Mouse (Mus musculus) CH12.LX (cell line): Measurements from ENCODE around the gene Fndc9. TPM values are rescaled to one million over a fixed set of nuclear protein-coding genes. Genes with fewer than 3 reads are reported as not detected.

Source experiments
- DNase-seq: peaks from one replicate; pipeline ENCODE4 v3.0.0-alpha.2; 2013; ENCODE audit errors: extremely low read depth
- H3K27ac ChIP-seq: 2 replicates; pipeline ENCODE4 v1.5.1; 2012; ENCODE audit warnings: low read depth, mild to moderate bottlenecking, control low read depth, moderate library complexity; ENCODE audit not compliant: insufficient read depth
- H3K27me3 ChIP-seq: replicated peaks from 2 replicates; pipeline ENCODE3; 2012; ENCODE audit warnings: inconsistent platforms
- H3K36me3 ChIP-seq, 2 experiments: replicated peaks in 1 of 2; 2 replicates each; pipeline versions ENCODE3 to v1.6.1; 2012; ENCODE audit warnings: inconsistent platforms in 1 of 2, low read length in 1 of 2, mild to moderate bottlenecking in 1 of 2, mixed read lengths in 1 of 2, moderate library complexity in 1 of 2; ENCODE audit not compliant: control insufficient read depth in 1 of 2, insufficient read depth in 1 of 2
- H3K4me1 ChIP-seq, 2 experiments: 2 replicates each; pipeline ENCODE4 v1.6.1; 2012; ENCODE audit warnings: inconsistent platforms in 1 of 2, moderate library complexity in 1 of 2; ENCODE audit not compliant: insufficient read depth in 2 of 2, control insufficient read depth in 1 of 2
- H3K4me2 ChIP-seq: 2 replicates; pipeline ENCODE4 v1.6.1; 2012; ENCODE audit warnings: low read depth, mild to moderate bottlenecking, control low read depth; ENCODE audit not compliant: poor library complexity, insufficient read depth, severe bottlenecking
- H3K4me3 ChIP-seq, 3 experiments: fragments of 150-350 bp in 1 of 3; sonication (generic) in 1 of 3; replicated peaks in 1 of 3; 2 replicates each; pipeline versions ENCODE3 to v1.5.1; 2011 to 2012; ENCODE audit warnings: low read depth in 2 of 3, low read length in 2 of 3, mild to moderate bottlenecking in 2 of 3, moderate library complexity in 2 of 3, control low read depth in 1 of 3, improper control_type of control experiment in 1 of 3, inconsistent platforms in 1 of 3, mixed read lengths in 1 of 3; ENCODE audit not compliant: poor library complexity in 1 of 3
- H3K79me2 ChIP-seq: replicated peaks from 2 replicates; pipeline ENCODE4 v1.6.1; 2012; ENCODE audit warnings: mild to moderate bottlenecking, moderate library complexity; ENCODE audit not compliant: control insufficient read depth, poor library complexity, insufficient read depth, severe bottlenecking; ENCODE audit errors: extremely low read depth
- H3K9ac ChIP-seq: 2 replicates; pipeline ENCODE4 v1.6.1; 2012; ENCODE audit warnings: low read depth, mild to moderate bottlenecking, control low read depth, moderate library complexity; ENCODE audit not compliant: insufficient read depth
- H3K9me3 ChIP-seq: replicated peaks from 2 replicates; pipeline ENCODE3; 2012; ENCODE audit warnings: low read length, inconsistent platforms, mixed read lengths
- BHLHE40 ChIP-seq: IDR thresholded peaks from 2 replicates; pipeline ENCODE4 v1.6.1; 2011; ENCODE audit warnings: mild to moderate bottlenecking, low read depth, low read length, improper control_type of control experiment
- CHD1 ChIP-seq: IDR thresholded peaks from 2 replicates; pipeline ENCODE4 v1.6.1; 2012; ENCODE audit warnings: low read depth, low read length, improper control_type of control experiment, inconsistent platforms
- CHD2 ChIP-seq: IDR thresholded peaks from 2 replicates; pipeline ENCODE4 v1.6.1; 2011; ENCODE audit warnings: low read length, improper control_type of control experiment
- CTCF ChIP-seq, 2 experiments: IDR thresholded peaks in 1 of 2; conservative IDR thresholded peaks in 1 of 2; 2 replicates each; pipeline ENCODE4 v1.5.1; 2011 to 2012; ENCODE audit warnings: low read depth in 2 of 2, low read length in 2 of 2, improper control_type of control experiment in 1 of 2, inconsistent platforms in 1 of 2, mild to moderate bottlenecking in 1 of 2, moderate library complexity in 1 of 2
- E2F4 ChIP-seq: IDR thresholded peaks from 2 replicates; pipeline ENCODE4 v1.6.1; 2011; ENCODE audit warnings: low read depth, low read length, improper control_type of control experiment; ENCODE audit not compliant: insufficient replicate concordance
- ELF1 ChIP-seq: IDR thresholded peaks from 2 replicates; pipeline ENCODE4 v1.6.1; 2014; ENCODE audit warnings: low read depth, mild to moderate bottlenecking, inconsistent platforms, low read length, improper control_type of control experiment
- EP300 ChIP-seq: IDR thresholded peaks from 2 replicates; pipeline ENCODE4 v1.6.1; 2011; ENCODE audit warnings: low read length, improper control_type of control experiment
- ETS1 ChIP-seq: conservative IDR thresholded peaks from 2 replicates; pipeline ENCODE4 v1.6.1; 2012; ENCODE audit warnings: low read depth, mild to moderate bottlenecking, inconsistent platforms, low read length, improper control_type of control experiment, moderate library complexity
- GABPA ChIP-seq: IDR thresholded peaks from 2 replicates; pipeline ENCODE4 v1.6.1; 2012; ENCODE audit warnings: low read depth, low read length, improper control_type of control experiment, inconsistent platforms; ENCODE audit not compliant: insufficient replicate concordance
- HCFC1 ChIP-seq: IDR thresholded peaks from 2 replicates; pipeline ENCODE4 v1.6.1; 2012; ENCODE audit warnings: low read depth, mild to moderate bottlenecking, inconsistent platforms, low read length, improper control_type of control experiment
- IRF4 ChIP-seq: IDR thresholded peaks from 2 replicates; pipeline ENCODE4 v1.6.1; 2014; ENCODE audit warnings: low read depth, mild to moderate bottlenecking, inconsistent platforms, low read length, improper control_type of control experiment
- JUN ChIP-seq: IDR thresholded peaks from 2 replicates; pipeline ENCODE4 v1.6.1; 2011; ENCODE audit warnings: low read depth, mild to moderate bottlenecking, low read length, improper control_type of control experiment, moderate library complexity; ENCODE audit not compliant: insufficient read depth
- JUND ChIP-seq: conservative IDR thresholded peaks from 2 replicates; pipeline ENCODE4 v1.6.1; 2011; ENCODE audit warnings: low read depth, low read length, improper control_type of control experiment
- KAT2A ChIP-seq: IDR thresholded peaks from 2 replicates; pipeline ENCODE4 v1.6.1; 2012; ENCODE audit warnings: low read length, improper control_type of control experiment, inconsistent platforms; ENCODE audit not compliant: insufficient replicate concordance
- MAFK ChIP-seq: IDR thresholded peaks from 2 replicates; pipeline ENCODE4 v1.6.1; 2011; ENCODE audit warnings: low read length, improper control_type of control experiment; ENCODE audit not compliant: insufficient replicate concordance
- MAX ChIP-seq: IDR thresholded peaks from 2 replicates; pipeline ENCODE4 v1.6.1; 2011; ENCODE audit warnings: low read length, improper control_type of control experiment
- MAZ ChIP-seq: IDR thresholded peaks from 2 replicates; pipeline ENCODE4 v1.6.1; 2012; ENCODE audit warnings: low read depth, mild to moderate bottlenecking, inconsistent platforms, low read length, improper control_type of control experiment, moderate library complexity
- MEF2A ChIP-seq: IDR thresholded peaks from 2 replicates; pipeline ENCODE4 v1.6.1; 2014; ENCODE audit warnings: low read depth, mild to moderate bottlenecking, inconsistent platforms, low read length, improper control_type of control experiment, borderline replicate concordance
- MXI1 ChIP-seq: IDR thresholded peaks from 2 replicates; pipeline ENCODE4 v1.6.1; 2011; ENCODE audit warnings: mild to moderate bottlenecking, low read depth, low read length, improper control_type of control experiment
- MYC ChIP-seq: IDR thresholded peaks from 2 replicates; pipeline ENCODE4 v1.6.1; 2011; ENCODE audit warnings: low read depth, mild to moderate bottlenecking, improper control_type of control experiment, low read length
- NELFE ChIP-seq: IDR thresholded peaks from 2 replicates; pipeline ENCODE4 v1.6.1; 2011; ENCODE audit warnings: low read depth, low read length, improper control_type of control experiment
- NRF1 ChIP-seq: IDR thresholded peaks from 2 replicates; pipeline ENCODE4 v1.6.1; 2014; ENCODE audit warnings: low read depth, mild to moderate bottlenecking, inconsistent platforms, low read length, improper control_type of control experiment, moderate library complexity
- PAX5 ChIP-seq: IDR thresholded peaks from 2 replicates; pipeline ENCODE4 v1.6.1; 2012; ENCODE audit warnings: low read length, inconsistent platforms, mixed read lengths
- POLR2A ChIP-seq: IDR thresholded peaks from 2 replicates; pipeline ENCODE4 v1.6.1; 2011; ENCODE audit warnings: low read depth, mild to moderate bottlenecking, improper control_type of control experiment, low read length
- POLR2AphosphoS2 ChIP-seq: IDR thresholded peaks from 2 replicates; pipeline ENCODE4 v1.6.1; 2011; ENCODE audit warnings: low read depth, low read length, improper control_type of control experiment
- RAD21 ChIP-seq: IDR thresholded peaks from 2 replicates; pipeline ENCODE4 v1.6.1; 2011; ENCODE audit warnings: low read depth, mild to moderate bottlenecking, low read length, improper control_type of control experiment, moderate library complexity
- RCOR1 ChIP-seq: conservative IDR thresholded peaks from 2 replicates; pipeline ENCODE4 v1.6.1; 2012; ENCODE audit warnings: low read depth, mild to moderate bottlenecking, inconsistent platforms, low read length, improper control_type of control experiment
- SIN3A ChIP-seq: IDR thresholded peaks from 2 replicates; pipeline ENCODE4 v1.6.1; 2012; ENCODE audit warnings: low read length, improper control_type of control experiment, inconsistent platforms
- SMC3 ChIP-seq: IDR thresholded peaks from 2 replicates; pipeline ENCODE4 v1.6.1; 2011; ENCODE audit warnings: low read depth, low read length, improper control_type of control experiment
- TBP ChIP-seq: conservative IDR thresholded peaks from 2 replicates; pipeline ENCODE4 v1.6.1; 2011; ENCODE audit warnings: low read depth, low read length, improper control_type of control experiment
- TCF12 ChIP-seq: IDR thresholded peaks from 2 replicates; pipeline ENCODE4 v1.6.1; 2014; ENCODE audit warnings: low read depth, mild to moderate bottlenecking, inconsistent platforms, low read length, improper control_type of control experiment
- UBTF ChIP-seq: IDR thresholded peaks from 2 replicates; pipeline ENCODE4 v1.6.1; 2012; ENCODE audit warnings: low read depth, mild to moderate bottlenecking, inconsistent platforms, low read length, improper control_type of control experiment, moderate library complexity
- USF1 ChIP-seq: IDR thresholded peaks from 2 replicates; pipeline ENCODE4 v1.6.1; 2014; ENCODE audit warnings: low read depth, mild to moderate bottlenecking, inconsistent platforms, low read length, improper control_type of control experiment
- USF2 ChIP-seq: conservative IDR thresholded peaks from 2 replicates; pipeline ENCODE4 v1.6.1; 2011; ENCODE audit warnings: low read depth, low read length, improper control_type of control experiment
- ZC3H11A ChIP-seq: IDR thresholded peaks from 2 replicates; pipeline ENCODE4 v1.6.1; 2012; ENCODE audit warnings: low read depth, mild to moderate bottlenecking, inconsistent platforms, low read length, improper control_type of control experiment
- ZKSCAN1 ChIP-seq: IDR thresholded peaks from 2 replicates; pipeline ENCODE4 v1.6.1; 2012; ENCODE audit warnings: low read depth, inconsistent platforms, low read length, improper control_type of control experiment, borderline replicate concordance
- ZMIZ1 ChIP-seq: IDR thresholded peaks from 2 replicates; pipeline ENCODE4 v1.6.1; 2012; ENCODE audit warnings: low read depth, mild to moderate bottlenecking, inconsistent platforms, low read length, improper control_type of control experiment
- ZNF384 ChIP-seq: IDR thresholded peaks from 2 replicates; pipeline ENCODE4 v1.6.1; 2012; ENCODE audit warnings: low read depth, low read length, improper control_type of control experiment, inconsistent platforms
- dilution Hi-C: fragments of 300-500 bp; cut with MboI; formaldehyde crosslinking; loops from 2 replicates; pipeline ENCODE4 v1.14.3; 2020; ENCODE audit warnings: low sequenced_read_pairs; ENCODE audit not compliant: extremely low pct_unique_long_range_greater_than_20kb, extremely low pct_ligation_motif_present
- in situ Hi-C: fragments of 300-500 bp; cut with MboI; formaldehyde crosslinking; loops from 3 replicates; pipeline ENCODE4 v1.14.3; 2019; ENCODE audit warnings: low sequenced_read_pairs, low pct_ligation_motif_present, low pct_unique_long_range_greater_than_20kb, mixed read lengths
- polyA plus RNA-seq: library from polyadenylated mRNA; unstranded; fragments of >175 nt; gene quantifications from 2 replicates; pipeline ENCODE4 v1.2.1, GENCODE M21; 2012; ENCODE audit warnings: low read depth; ENCODE audit not compliant: insufficient read length
- total RNA-seq, 2 experiments: library from RNA; depleted of rRNA; stranded (reverse); fragments of 300-350 nt in 1 of 2; fragments of >200 nt in 1 of 2; gene quantifications; 2 replicates each; pipeline ENCODE4 v1.2.3; 2012 to 2014

The Fndc9 gene
- total and polyA plus RNA-seq, 3 experiments: 3.9 to 12.1 TPM; not detected in 1

DNA sequence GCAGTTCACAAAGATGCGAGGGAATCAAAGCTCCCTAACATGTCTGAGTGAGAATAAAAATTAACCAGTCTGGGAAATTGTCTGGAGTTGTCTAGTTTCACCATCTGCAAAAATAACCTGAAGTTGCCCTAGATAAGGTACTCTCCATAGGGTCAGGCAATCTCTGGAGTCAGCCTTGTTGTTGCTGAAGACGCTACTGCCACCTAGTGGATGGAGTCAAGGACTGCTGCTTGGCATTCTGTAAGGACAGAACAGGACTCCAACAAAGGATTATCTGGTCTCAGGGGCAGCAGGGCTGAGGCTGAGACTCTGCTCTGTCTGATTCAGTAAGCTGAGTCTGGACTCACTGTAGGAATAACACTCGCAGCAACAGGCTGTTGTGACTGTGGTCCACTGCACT lies 20.0 kb upstream of the Fndc9 start:
- Histone ChIP-seq H3K4me1 (peaks cover 7 to 36% of the 10 kb centered on the region in 2 experiments), H3K79me2 (no peaks in the 10 kb centered on the region), H3K9ac (no peak overlapping the region), H3K4me2 (no peak overlapping the region), H3K27me3 (no peaks in the 10 kb centered on the region), H3K4me3 (no peak overlapping the region), H3K27ac (no peak overlapping the region), H3K36me3 (peaks cover 75 to 100% of the 10 kb centered on the region in 2 experiments), H3K9me3 (no peaks in the 10 kb centered on the region)
- DNase-seq: peak; percentile 90
- dilution Hi-C loops (no loop called here), in situ Hi-C loops (loop anchor here (10.0 kb wide), 1 partner anchor 261 kb away; the partner anchor contains the start of gene Thg1l)
- TF ChIP-seq NRF1: no peak
- no peak for TF ChIP-seq MYC
- no peak for TF ChIP-seq UBTF
- TF ChIP-seq RAD21: peak; percentile 91
- TF ChIP-seq MAZ: no peak
- TF ChIP-seq JUND: peak; percentile 32; the same call in 1 of the 2 replicates
- TF ChIP-seq ZC3H11A: peak; percentile 57
- no peak for TF ChIP-seq USF1
- TF ChIP-seq HCFC1: no peak
- no peak for TF ChIP-seq MXI1
- no peak for TF ChIP-seq EP300
- no peak for TF ChIP-seq KAT2A
- TF ChIP-seq MEF2A: no peak
- TF ChIP-seq JUN: no peak
- peak; percentile 45; the same call in 1 of the 2 replicates for TF ChIP-seq MAX
- no peak for TF ChIP-seq ZKSCAN1
- no peak for TF ChIP-seq CHD1
- 0 out of 2 replicates have a peak, but pooled peaks have one; percentile 17 for TF ChIP-seq POLR2A
- no peak for TF ChIP-seq BHLHE40
- no peak for TF ChIP-seq ETS1
- TF ChIP-seq GABPA: no peak
- TF ChIP-seq ELF1: 0 out of 2 replicates have a peak, but pooled peaks have one; percentile 24
- TF ChIP-seq NELFE: peak; percentile 39; the same call in 1 of the 2 replicates
- no peak for TF ChIP-seq RCOR1
- no peak for TF ChIP-seq PAX5
- peak; percentile 11; the same call in 1 of the 2 replicates for TF ChIP-seq MAFK
- TF ChIP-seq ZNF384: no peak
- no peak for TF ChIP-seq POLR2AphosphoS2
- peak; percentile 8; the same call in 1 of the 2 replicates for TF ChIP-seq IRF4
- TF ChIP-seq CTCF (conservative IDR thresholded peaks at IDR 0.05 in 1 of 2, IDR thresholded peaks at IDR 0.05 in 1 of 2; ENCODE audit: low read depth in 2 of 2, low read length in 2 of 2): peak; percentile 97 to 98
- TF ChIP-seq CHD2: no peak
- TF ChIP-seq ZMIZ1: no peak
- no peak for TF ChIP-seq E2F4
- peak; percentile 88 for TF ChIP-seq SMC3
- TF ChIP-seq TCF12: no peak; the same call in 1 of the 2 replicates
- TF ChIP-seq USF2: no peak
- TF ChIP-seq TBP: no peak
- TF ChIP-seq SIN3A: peak; percentile 50; the same call in 1 of the 2 replicates
